Mouse (Mus musculus) urinary bladder, postnatal 36 days (tissue): Measurements from ENCODE around the gene Btk.
A peak's percentile ranks its signal among the peaks of the same experiment; 100 is the strongest.
"Not testable (repeated sequence)": the region's sequence is repeated elsewhere in the genome, so short reads cannot be mapped to it uniquely, and the experiment has no call there.

Experiments
- DNase-seq, 2 experiments: peaks; one replicate each; pipeline ENCODE4 v3.0.0; 2022; ENCODE audit warnings: low spot score in 2 of 2, mixed read lengths in 1 of 2

The Btk gene

DNA sequence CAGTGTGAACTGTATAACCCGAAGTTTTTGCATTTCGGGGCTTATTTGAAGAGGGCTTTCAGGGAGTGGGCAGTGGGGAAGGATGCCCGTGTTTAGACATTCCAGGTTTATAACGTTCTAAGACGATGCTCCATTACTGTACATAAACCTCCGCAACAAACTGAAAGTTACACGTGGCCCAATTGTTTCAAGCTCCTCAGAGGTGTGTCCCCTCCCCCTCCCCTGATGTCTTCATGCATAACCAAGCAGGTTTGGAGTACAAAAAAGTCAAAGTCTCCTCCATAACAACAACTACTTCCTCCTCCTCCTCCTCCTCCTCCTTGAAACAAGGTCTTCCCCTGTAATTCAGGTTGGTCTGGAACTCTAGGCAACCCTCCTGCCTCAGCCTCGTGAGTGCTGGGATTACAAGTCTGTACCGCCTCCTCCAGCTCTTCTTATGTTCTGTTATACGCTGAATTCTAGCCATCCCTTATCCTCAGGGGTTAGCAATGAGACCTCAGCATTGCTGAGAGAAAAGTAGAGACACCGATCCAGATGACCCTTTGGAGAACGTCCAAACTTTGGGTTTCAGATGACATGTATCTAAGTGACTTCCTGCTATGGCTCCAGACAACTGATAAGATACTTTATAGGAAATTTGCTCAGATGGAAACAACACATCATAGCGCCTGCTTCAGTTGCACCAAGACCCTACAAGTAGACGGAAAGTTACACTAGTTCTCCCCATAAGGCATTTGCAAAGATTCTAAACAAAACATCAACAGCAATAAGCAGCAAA lies 2.7 kb downstream of the Btk start:
- DNase-seq: no peak

DNA sequence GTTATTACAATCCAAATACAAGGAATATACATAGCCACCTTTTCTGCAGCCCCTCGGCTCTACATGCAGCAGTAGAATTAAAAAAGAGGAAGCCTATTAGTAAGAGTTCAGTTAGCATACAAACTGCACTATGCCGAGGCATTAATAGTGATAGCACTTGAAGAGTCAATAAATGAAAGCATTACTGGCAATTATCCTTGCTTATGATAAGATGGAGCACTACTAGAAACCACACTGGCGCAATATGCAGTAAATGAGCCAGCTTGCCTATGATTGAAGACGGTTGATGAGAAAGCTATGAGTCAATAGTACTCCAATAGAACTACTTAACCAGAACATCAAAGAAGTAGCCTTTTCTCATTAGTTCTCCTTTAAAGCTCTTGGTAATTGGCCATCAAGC lies 5.5 kb downstream of the Btk start:
- DNase-seq: no peak

DNA sequence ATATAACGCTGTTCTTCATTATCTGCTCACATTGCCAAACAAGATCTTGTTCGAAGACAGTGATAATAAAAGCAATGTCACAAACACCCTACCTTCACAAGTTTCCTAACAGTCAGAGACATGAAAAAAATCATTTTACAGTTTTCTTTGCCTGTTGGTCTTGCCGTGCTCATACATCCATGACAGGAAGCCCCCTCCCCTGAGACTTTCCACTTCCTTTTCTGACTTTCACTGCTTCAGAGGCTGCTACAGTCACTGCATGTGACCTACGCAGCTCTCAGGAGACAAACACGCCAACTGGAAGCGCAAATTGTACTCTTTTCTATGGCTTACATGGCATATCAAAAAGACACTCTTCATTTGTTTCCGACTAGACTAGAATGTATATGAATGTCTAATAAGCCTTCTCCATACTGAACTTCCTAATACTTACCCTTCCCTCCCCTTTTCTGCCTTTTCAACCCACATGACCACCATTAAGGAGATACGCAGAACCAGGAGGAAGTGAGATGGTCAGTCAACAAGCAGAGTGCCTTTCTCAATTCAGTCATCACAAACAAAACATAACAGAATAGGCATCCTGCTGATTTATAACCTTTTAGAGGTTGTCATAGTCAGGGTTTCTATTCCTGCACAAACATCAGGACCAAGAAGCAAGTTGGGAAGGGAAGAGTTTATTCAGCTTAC lies 16.7 kb downstream of the Btk start:
- no peak for DNase-seq

DNA sequence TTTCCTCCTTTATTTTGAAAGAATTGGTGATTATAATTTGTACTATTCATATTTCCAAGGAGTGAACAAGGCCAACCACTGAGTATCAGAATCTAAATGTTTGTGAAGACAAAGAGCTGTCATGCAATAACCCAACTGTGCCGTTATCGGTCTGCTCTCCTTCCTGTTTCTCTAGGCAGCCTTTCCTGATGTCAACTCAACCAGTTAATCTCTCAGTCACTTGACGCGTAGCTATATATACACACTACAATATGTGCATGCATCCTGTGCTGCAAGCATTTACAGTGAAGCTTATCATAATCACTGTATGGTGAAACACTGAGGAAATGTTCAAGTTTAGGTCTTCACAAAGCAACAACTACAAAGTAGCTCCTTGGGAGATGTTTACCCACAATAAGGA lies 19.0 kb downstream of the Btk start:
- DNase-seq: no peak

DNA sequence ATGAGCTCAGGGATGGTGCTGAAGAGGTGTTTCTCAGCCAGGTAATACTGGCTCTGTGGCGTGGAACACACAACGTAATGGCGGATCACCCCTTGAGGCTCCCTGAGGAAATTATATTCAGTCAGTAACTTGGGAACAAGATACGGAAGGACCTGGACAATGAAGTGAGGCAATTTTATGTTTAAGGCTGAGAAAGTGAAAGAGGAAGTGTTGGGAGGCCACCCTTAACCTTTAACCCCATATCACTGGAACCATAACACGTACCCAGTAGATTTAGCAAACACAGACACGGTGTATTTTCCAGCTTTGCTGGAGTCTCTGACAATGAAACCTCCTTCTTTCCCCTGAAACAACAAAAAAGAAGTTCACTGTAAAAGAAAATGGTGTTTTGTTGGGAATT lies 28.9 kb downstream of the Btk start:
- no peak for DNase-seq

DNA sequence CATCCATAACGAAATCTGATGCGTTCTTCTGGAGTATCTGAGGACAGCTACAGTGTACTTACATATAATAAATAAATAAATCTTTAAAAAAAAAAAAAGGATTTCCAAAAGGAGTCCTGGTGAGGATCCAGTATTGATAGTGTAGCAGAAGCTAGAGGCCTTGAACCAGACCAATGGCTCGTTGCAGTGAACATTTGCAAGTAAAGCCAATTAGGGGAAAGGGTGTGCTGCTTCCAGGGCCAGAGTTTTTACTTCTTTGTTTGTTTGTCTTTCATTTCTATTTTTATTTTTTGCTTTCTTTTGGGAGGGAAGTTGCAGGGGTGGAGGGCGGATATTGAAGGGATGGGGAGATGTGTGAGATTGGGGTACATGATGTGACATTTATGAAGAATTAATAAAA lies 30.0 kb downstream of the Btk start:
- DNase-seq: no peak

DNA sequence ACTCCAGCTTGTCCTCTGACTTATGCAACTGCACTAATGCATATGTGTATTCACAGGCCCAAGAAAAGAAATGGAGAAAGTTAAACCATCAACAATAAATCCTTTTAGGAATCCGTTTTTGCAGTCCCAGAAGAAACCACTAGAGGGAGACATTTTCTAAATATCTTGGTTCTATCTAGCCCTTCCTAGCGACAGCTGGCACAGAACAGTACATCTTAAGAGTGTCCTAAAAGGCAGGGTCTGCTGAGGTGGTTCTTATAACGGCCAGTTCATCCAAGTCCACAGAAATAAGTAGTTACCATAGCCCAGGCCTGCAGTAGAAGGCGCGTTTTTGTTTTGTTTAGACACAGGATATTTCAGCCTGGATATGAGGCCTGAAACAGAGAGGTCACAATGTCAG lies 32.5 kb downstream of the Btk start:
- no peak for DNase-seq

DNA sequence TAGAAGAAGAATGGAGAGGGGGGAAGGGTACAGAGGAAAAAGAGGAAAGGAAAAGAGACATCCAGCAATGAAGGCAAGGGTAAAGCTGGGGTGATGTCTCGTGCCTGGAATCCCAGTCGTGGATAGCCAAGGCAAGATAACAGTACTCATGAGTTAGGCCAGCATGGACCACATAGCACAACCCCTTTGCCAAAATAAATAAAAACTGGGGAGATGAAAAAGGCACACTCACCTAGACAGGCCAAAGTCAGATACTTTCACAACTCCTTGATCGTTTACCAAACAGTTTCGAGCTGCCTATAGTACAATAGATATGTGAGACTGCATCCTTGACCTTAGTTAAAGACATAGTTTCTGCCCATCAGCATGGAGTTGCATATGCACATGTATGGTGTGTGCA lies 36.0 kb downstream of the Btk start:
- DNase-seq: no peak

DNA sequence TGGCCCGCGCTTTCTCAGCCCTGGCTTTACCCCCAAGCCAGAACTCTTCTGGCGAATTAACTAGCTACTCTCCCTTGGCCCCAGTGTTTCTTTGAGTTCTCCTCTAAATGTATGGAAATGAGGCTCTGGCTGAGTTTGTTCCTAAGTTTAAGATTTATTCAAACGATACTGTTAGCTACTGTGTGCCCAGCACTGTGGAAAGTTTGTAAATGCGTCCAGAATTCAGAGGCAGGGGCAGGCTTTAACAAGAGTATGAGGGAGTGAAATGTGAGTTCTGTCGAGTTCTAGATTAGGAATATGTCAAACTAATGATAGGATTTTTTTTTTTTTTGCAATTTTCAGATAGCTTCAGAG lies 41.4 kb downstream of the Btk start:
- DNase-seq: no peak

DNA sequence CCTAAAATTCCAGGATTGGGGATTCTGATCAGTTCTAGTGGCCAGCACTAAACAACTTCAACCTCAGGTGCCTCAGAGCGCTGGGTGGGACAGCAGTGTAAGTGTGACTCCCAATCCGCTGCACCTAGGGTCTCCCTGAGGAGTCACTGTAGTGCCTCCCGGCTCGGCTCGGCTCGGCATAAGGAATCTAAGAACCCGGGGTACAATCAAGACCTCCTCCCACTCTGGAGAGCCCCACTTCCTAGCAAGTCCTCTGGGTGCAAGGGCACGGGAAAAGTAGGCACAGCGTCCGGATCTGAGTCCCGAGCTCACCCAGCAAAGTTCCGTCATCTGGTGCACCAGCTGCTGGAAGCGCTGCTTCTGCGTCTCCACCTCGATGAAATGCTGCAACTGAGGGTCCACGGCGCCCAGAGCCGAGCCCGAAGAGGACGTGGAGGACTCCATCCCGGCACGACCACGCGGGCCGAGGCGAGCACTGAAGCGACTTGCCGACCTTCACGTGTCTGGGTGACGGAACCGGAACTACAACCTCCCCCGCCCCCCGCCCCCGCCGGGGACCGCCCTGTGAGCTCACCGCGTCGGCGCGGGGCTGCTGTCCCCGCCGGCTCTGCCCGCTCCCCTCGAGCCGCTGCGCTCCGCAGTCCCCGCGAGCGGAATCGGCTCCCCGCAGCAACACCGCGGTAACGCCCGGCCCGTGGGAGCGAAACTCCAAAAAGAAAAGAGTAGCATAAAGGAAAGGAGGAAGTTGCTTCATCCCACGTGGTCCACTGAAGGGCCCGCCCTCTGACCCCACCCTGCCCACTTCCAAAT lies 42.0 kb downstream of the Btk start, which contains the start of gene Timm8a1:
Timm8a1 (minus strand) TSS at position 721 of the 810 bp plus-strand sequence.
- DNase-seq: peak; percentile 36 to 48

DNA sequence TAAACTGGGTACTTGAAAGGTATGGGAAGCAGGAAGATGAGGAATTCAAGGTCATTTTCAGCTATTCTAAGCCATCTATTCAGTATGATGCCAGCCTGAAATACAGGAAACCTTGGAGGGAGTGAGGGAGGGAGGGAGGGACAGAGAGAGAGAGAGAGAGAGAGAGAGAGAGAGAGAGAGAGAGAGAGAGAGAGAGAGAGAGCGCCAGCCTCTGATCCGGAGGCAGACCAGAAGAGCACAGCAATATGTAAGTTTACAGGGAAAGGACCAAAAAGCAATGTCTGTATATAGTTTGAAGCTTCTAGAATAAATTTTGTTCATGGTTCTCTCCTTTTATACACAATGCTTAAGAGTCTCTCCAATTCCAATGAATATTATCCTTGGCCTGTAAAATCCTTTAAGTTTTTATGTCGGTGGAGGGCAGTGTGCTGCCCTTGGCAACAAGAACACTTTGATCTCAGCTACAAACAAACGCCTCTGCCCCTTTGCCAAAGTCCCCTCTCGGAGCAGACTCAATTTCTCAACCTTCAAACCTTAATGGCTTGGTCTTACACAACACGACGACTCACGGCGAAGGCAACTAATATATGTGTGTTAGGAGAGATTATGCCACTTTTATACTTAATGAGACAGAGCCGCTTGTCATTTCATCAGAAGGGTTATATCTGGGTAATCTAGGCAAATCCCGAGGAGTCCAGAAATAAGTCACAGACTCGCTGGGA lies 42.8 kb downstream of the Btk start:
- DNase-seq: peak in 1 of 2 experiments; percentile 0

DNA sequence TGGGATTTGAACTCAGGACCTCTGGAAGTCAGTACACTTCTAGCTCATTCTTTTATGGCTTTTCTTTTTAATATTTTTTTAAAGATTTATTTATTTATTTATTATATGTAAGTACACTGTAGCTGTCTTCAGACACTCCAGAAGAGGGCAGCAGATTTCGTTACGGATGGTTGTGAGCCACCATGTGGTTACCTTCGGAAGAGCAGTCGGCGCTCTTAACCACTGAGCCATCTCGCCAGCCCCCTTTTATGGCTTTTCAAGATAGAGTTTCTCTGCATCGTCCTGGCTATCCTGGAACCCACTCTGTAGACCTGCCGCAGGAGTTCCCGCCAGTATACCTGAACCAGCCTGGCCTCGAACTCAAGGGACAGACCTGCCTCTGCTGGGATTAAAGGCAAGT lies 43.6 kb downstream of the Btk start:
- DNase-seq: not testable (repeated sequence)

DNA sequence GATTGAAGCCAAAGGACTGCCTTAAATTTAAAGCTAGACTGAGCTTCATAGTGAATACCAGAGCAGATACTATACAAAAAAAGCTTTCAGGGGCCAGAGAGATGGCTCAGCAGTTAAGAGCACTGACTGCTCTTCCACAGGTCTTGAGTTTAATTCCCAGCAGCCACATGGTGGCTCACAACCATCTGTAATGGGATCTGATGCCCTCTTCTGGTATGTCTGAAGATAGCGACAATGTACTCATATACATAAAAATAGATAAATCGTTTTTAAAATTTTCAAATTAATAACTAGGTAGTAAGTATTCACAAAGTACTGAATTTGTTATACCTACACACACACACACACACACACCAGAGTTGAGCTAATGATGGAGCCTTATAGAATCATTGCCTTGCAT lies 50.0 kb downstream of the Btk start:
- DNase-seq: no peak

DNA sequence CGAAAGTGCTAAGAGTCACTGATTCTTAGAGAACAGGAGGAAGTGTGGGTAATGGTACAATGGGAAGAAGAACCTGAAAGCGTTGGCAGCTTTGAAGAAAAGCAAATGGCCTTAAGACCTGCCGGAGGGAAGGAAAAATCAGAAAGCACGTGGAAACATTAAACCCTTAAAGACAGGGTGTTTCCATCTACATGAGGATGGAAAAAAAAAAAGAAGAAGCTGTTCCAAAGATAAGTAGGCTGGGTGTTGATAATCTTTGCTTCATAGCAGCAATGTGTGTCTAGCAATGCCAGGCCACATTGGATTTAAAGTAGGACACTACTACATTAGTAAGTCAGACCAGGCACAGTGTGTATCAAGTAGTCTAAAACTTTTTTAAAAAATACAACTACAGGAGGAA lies 58.1 kb downstream of the Btk start:
- no peak for DNase-seq

DNA sequence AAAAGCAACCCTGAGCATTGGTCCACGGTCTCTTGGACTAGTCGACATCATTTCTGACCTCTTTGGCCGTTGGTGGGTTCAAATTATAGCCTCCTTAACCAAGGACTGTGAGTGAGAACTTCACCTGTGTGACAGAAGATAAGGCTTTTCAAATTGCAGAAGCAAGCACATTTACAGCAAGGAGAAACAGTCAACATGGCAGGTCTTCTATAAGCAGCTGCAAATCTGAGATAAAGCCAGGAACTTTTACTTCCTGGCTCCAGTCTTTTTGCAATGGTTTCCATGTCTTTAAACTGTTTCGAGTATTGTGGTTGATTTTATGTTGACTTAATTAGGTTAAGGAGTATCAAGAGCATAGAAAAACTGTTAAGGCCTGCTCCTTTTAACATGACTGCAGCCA lies 59.6 kb downstream of the Btk start:
- no peak for DNase-seq

DNA sequence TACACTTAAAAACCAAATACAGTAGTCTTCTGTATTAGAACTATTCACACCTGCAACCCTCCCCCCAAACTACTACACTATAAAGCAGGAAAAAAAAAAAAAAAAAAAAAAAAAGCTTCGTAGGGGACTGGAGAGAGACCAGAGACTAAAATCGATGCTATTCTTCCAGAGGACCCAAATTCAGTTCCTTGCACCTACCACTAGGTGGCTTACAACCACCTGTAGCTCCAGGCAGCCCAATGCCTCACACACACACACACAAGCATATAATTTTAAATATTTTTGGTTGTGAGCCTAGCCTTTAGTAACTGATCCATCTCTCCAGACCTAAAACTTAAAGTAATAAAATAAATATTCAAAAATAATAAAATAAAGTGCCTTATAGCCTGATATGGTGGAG lies 73.9 kb downstream of the Btk start:
- no peak for DNase-seq

DNA sequence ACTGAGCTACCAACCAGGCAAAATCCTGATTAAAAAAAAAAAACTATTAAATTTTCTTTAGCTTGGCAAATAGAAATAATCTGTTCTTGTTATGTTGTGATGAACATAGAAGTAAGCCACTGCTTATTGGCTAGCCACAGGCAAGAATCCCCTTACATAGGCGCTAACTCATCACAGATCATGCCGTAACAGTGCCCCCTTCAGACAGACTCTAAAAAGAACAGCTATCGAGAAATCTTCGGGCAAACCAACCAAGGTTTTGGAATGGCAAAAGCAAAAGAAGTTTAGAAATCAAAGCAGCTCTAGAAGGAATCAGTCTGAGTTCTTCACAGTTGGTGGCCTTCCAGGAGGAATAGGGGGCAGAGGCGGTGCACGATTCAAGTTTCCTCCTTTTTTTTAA lies 75.4 kb downstream of the Btk start:
- DNase-seq: no peak

DNA sequence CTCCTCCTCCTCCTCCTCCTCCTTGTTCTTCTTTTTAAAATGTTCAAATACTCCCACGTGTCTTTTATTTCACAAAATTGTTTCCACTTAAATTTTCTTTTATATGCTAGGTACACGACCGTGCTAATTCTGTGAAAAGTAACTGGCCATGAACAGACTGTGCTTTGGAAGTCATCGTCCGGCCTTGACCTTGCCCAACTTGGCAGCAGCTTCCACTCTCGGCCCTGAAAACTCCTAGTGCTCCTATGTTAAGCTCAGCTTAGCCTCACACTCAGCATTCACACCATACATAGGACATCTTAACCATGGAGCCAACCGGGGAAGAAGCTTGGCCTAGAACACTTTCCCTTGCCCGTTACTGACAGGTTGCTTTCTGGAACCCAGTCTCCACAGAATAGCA lies 82.7 kb downstream of the Btk start:
- no peak for DNase-seq
